Mouse (Mus musculus): ENCODE measurements at regions not wholly inside any gene's neighbourhood (a gene's known extent, or its start where the extent isn't known, plus 50 kb on each side); places are given as distances from the start of the nearest gene placed in this dataset.

GRCm38 (mm10) chr10:37694041-37694690 is 555.4 kb upstream of the Marcks start:
- DNase-seq: no peak

- DNase-seq: no peak
Observed at GRCm38 (mm10) chr10:37692851-37693250, 554.1 kb upstream of the Marcks start.

GRCm38 (mm10) chr10:37691939-37692338 is 553.2 kb upstream of the Marcks start:
- DNase-seq: no peak

- no peak for DNase-seq
Observed at GRCm38 (mm10) chr10:37683101-37683500, 544.4 kb upstream of the Marcks start.

GRCm38 (mm10) chr10:37680601-37681000 is 541.9 kb upstream of the Marcks start:
- DNase-seq: no peak

GRCm38 (mm10) chr10:37677826-37678225 is 539.1 kb upstream of the Marcks start:
- no peak for DNase-seq

- no peak for DNase-seq
Observed at GRCm38 (mm10) chr10:37668827-37669226, 530.1 kb upstream of the Marcks start.

- no peak for DNase-seq
Observed at GRCm38 (mm10) chr10:37667031-37667745, 528.5 kb upstream of the Marcks start.

- no peak for DNase-seq
Observed at GRCm38 (mm10) chr10:37666535-37666934, 527.8 kb upstream of the Marcks start.

GRCm38 (mm10) chr10:37637001-37637562 is 498.4 kb upstream of the Marcks start:
- DNase-seq: no peak

GRCm38 (mm10) chr10:37636421-37636820 is 497.7 kb upstream of the Marcks start:
- no peak for DNase-seq

- DNase-seq: no peak
Observed at GRCm38 (mm10) chr10:37630403-37630802, 491.7 kb upstream of the Marcks start.

GRCm38 (mm10) chr10:37627900-37628299 is 489.2 kb upstream of the Marcks start:
- no peak for DNase-seq

- DNase-seq: no peak
Observed at GRCm38 (mm10) chr10:37626758-37627201, 488.1 kb upstream of the Marcks start.

- no peak for DNase-seq
Observed at GRCm38 (mm10) chr10:37625972-37626757, 487.4 kb upstream of the Marcks start.

GRCm38 (mm10) chr10:37623041-37623440 is 484.3 kb upstream of the Marcks start:
- DNase-seq: no peak

- no peak for DNase-seq
Observed at GRCm38 (mm10) chr10:37618606-37619005, 479.9 kb upstream of the Marcks start.

- DNase-seq: no peak
Observed at GRCm38 (mm10) chr10:37617708-37618300, 479.1 kb upstream of the Marcks start.

- DNase-seq: no peak
Observed at GRCm38 (mm10) chr10:37615926-37616691, 477.4 kb upstream of the Marcks start.

- no peak for DNase-seq
Observed at GRCm38 (mm10) chr10:37613936-37614335, 475.2 kb upstream of the Marcks start.

GRCm38 (mm10) chr10:37603529-37603928 is 464.8 kb upstream of the Marcks start:
- no peak for DNase-seq

- no peak for DNase-seq
Observed at GRCm38 (mm10) chr10:37602936-37603335, 464.2 kb upstream of the Marcks start.

Measured in right cerebral cortex, postnatal 14 days (tissue).